Mouse (Mus musculus) MEL (cell line): Measurements from ENCODE around the gene Micu1. TPM values are rescaled to one million over a fixed set of nuclear protein-coding genes. Genes with fewer than 3 reads are reported as not detected.

ENCODE experiments used
- DNase-seq: peaks from one replicate; pipeline ENCODE4 v3.0.0; 2011; ENCODE audit warnings: low read depth, low spot score
- H3K27ac ChIP-seq: 2 replicates; pipeline ENCODE4 v1.5.1; 2012; ENCODE audit warnings: low read depth, mild to moderate bottlenecking, control low read depth, low read length, moderate library complexity; ENCODE audit not compliant: control insufficient read depth
- H3K27me3 ChIP-seq, 2 experiments: fragments of 150-350 bp in 1 of 2; sonication (generic) in 1 of 2; 2 replicates each; pipeline ENCODE4 v1.6.1; 2012; ENCODE audit warnings: low read length in 2 of 2, mild to moderate bottlenecking in 2 of 2, improper control_type of control experiment in 1 of 2, moderate library complexity in 1 of 2; ENCODE audit not compliant: insufficient read depth in 2 of 2, control insufficient read depth in 1 of 2
- H3K36me3 ChIP-seq, 2 experiments: 2 replicates each; pipeline ENCODE4 v1.6.1; 2012 to 2014; ENCODE audit warnings: low read length in 2 of 2, improper control_type of control experiment in 1 of 2, inconsistent platforms in 1 of 2, mild to moderate bottlenecking in 1 of 2; ENCODE audit not compliant: insufficient read depth in 2 of 2, control insufficient read depth in 1 of 2
- H3K4me1 ChIP-seq, 2 experiments: fragments of 150-350 bp in 1 of 2; sonication (generic) in 1 of 2; 2 replicates each; pipeline ENCODE4 v1.6.1; 2012; ENCODE audit warnings: low read length in 2 of 2, improper control_type of control experiment in 1 of 2, mild to moderate bottlenecking in 1 of 2; ENCODE audit not compliant: insufficient read depth in 2 of 2, control insufficient read depth in 1 of 2
- H3K4me3 ChIP-seq, 2 experiments: fragments of 150-350 bp in 1 of 2; sonication (generic) in 1 of 2; 2 replicates each; pipeline ENCODE4 v1.5.1; 2012; ENCODE audit warnings: low read depth in 2 of 2, low read length in 2 of 2, mild to moderate bottlenecking in 2 of 2, moderate library complexity in 2 of 2, control low read depth in 1 of 2, improper control_type of control experiment in 1 of 2; ENCODE audit not compliant: control insufficient read depth in 1 of 2, insufficient read depth in 1 of 2
- H3K79me2 ChIP-seq: 2 replicates; pipeline ENCODE4 v1.6.1; 2012; ENCODE audit warnings: mild to moderate bottlenecking, low read length, moderate library complexity; ENCODE audit not compliant: control insufficient read depth, poor library complexity, insufficient read depth
- H3K9ac ChIP-seq: 2 replicates; pipeline ENCODE4 v1.6.1; 2012; ENCODE audit warnings: low read depth, mild to moderate bottlenecking, control low read depth, low read length, moderate library complexity; ENCODE audit not compliant: control insufficient read depth, poor library complexity, severe bottlenecking
- H3K9me3 ChIP-seq: fragments of 150-350 bp; sonication (generic); replicated peaks from 2 replicates; pipeline ENCODE4 v1.6.1; 2012; ENCODE audit warnings: mild to moderate bottlenecking, low read length, improper control_type of control experiment, moderate library complexity; ENCODE audit not compliant: insufficient read depth
- CHD1 ChIP-seq: IDR thresholded peaks from 2 replicates; pipeline ENCODE4 v1.6.1; 2012; ENCODE audit warnings: low read depth, mild to moderate bottlenecking, inconsistent platforms, low read length, improper control_type of control experiment
- CTCF ChIP-seq, 3 experiments: IDR thresholded peaks in 2 of 3; conservative IDR thresholded peaks in 1 of 3; 2 replicates each; pipeline ENCODE4 v1.5.1; 2011 to 2012; ENCODE audit warnings: low read length in 3 of 3, low read depth in 2 of 3, mild to moderate bottlenecking in 2 of 3, improper control_type of control experiment in 1 of 3, inconsistent platforms in 1 of 3, mixed read lengths in 1 of 3, moderate library complexity in 1 of 3; ENCODE audit not compliant: control insufficient read depth in 1 of 3, insufficient read depth in 1 of 3, poor library complexity in 1 of 3, severe bottlenecking in 1 of 3
- ELF1 ChIP-seq: IDR thresholded peaks from 2 replicates; pipeline ENCODE4 v1.6.1; 2014; ENCODE audit warnings: low read depth, mild to moderate bottlenecking, inconsistent platforms, low read length, improper control_type of control experiment, moderate library complexity
- EP300 ChIP-seq, 2 experiments: IDR thresholded peaks; 2 replicates each; pipeline ENCODE4 v1.6.1; 2011; ENCODE audit warnings: improper control_type of control experiment in 2 of 2, low read length in 2 of 2, low read depth in 1 of 2, mild to moderate bottlenecking in 1 of 2
- ETS1 ChIP-seq: IDR thresholded peaks from 2 replicates; pipeline ENCODE4 v1.6.1; 2012; ENCODE audit warnings: low read depth, mild to moderate bottlenecking, inconsistent platforms, low read length, improper control_type of control experiment, moderate library complexity
- GATA1 ChIP-seq: IDR thresholded peaks from 2 replicates; pipeline ENCODE4 v1.6.1; 2011; ENCODE audit warnings: low read depth, low read length, improper control_type of control experiment
- HCFC1 ChIP-seq: IDR thresholded peaks from 2 replicates; pipeline ENCODE4 v1.6.1; 2012; ENCODE audit warnings: low read depth, mild to moderate bottlenecking, inconsistent platforms, low read length, improper control_type of control experiment, moderate library complexity
- KAT2A ChIP-seq: conservative IDR thresholded peaks from 2 replicates; pipeline ENCODE4 v1.6.1; 2012; ENCODE audit warnings: low read depth, low read length, improper control_type of control experiment, inconsistent platforms
- MAFK ChIP-seq: IDR thresholded peaks from 2 replicates; pipeline ENCODE4 v1.6.1; 2011; ENCODE audit warnings: low read depth, mild to moderate bottlenecking, low read length, improper control_type of control experiment, borderline replicate concordance
- MAX ChIP-seq: IDR thresholded peaks from 2 replicates; pipeline ENCODE4 v1.6.1; 2011; ENCODE audit warnings: low read length, improper control_type of control experiment
- MAZ ChIP-seq: IDR thresholded peaks from 2 replicates; pipeline ENCODE4 v1.6.1; 2012; ENCODE audit warnings: low read depth, mild to moderate bottlenecking, inconsistent platforms, low read length, improper control_type of control experiment
- MYB ChIP-seq: IDR thresholded peaks from 2 replicates; pipeline ENCODE4 v1.6.1; 2011; ENCODE audit warnings: mild to moderate bottlenecking, low read depth, low read length, improper control_type of control experiment
- MYC ChIP-seq: IDR thresholded peaks from 2 replicates; pipeline ENCODE4 v1.6.1; 2011; ENCODE audit warnings: low read depth, mild to moderate bottlenecking, low read length, improper control_type of control experiment, moderate library complexity
- NRF1 ChIP-seq: IDR thresholded peaks from 2 replicates; pipeline ENCODE4 v1.6.1; 2014; ENCODE audit warnings: low read depth, mild to moderate bottlenecking, inconsistent platforms, low read length, improper control_type of control experiment, moderate library complexity; ENCODE audit not compliant: poor library complexity, insufficient read depth, severe bottlenecking
- POLR2AphosphoS5 ChIP-seq: IDR thresholded peaks from 2 replicates; pipeline ENCODE4 v1.6.1; 2012; ENCODE audit warnings: low read depth, borderline replicate concordance, mild to moderate bottlenecking, inconsistent platforms, low read length, moderate library complexity, mixed read lengths
- RCOR1 ChIP-seq: IDR thresholded peaks from 2 replicates; pipeline ENCODE4 v1.6.1; 2012; ENCODE audit warnings: low read depth, mild to moderate bottlenecking, inconsistent platforms, low read length, improper control_type of control experiment
- SIN3A ChIP-seq: IDR thresholded peaks from 2 replicates; pipeline ENCODE4 v1.6.1; 2012; ENCODE audit warnings: low read length, improper control_type of control experiment, inconsistent platforms
- TAL1 ChIP-seq: IDR thresholded peaks from 2 replicates; pipeline ENCODE4 v1.6.1; 2012; ENCODE audit warnings: mild to moderate bottlenecking, inconsistent platforms, low read length, moderate library complexity, mixed read lengths
- TCF12 ChIP-seq: IDR thresholded peaks from 2 replicates; pipeline ENCODE4 v1.6.1; 2014; ENCODE audit warnings: low read depth, mild to moderate bottlenecking, inconsistent platforms, low read length, improper control_type of control experiment, moderate library complexity
- USF1 ChIP-seq: IDR thresholded peaks from 2 replicates; pipeline ENCODE4 v1.6.1; 2014; ENCODE audit warnings: low read depth, mild to moderate bottlenecking, inconsistent platforms, low read length, improper control_type of control experiment, moderate library complexity
- ZKSCAN1 ChIP-seq: IDR thresholded peaks from 2 replicates; pipeline ENCODE4 v1.6.1; 2012; ENCODE audit warnings: low read depth, mild to moderate bottlenecking, inconsistent platforms, low read length, improper control_type of control experiment, moderate library complexity
- ZNF384 ChIP-seq: IDR thresholded peaks from 2 replicates; pipeline ENCODE4 v1.6.1; 2012; ENCODE audit warnings: low read depth, mild to moderate bottlenecking, inconsistent platforms, low read length, improper control_type of control experiment
- polyA plus RNA-seq, 2 experiments: library from polyadenylated mRNA; stranded (reverse) in 1 of 2; unstranded in 1 of 2; fragments of >175 nt in 1 of 2; fragments of >200 nt in 1 of 2; gene quantifications; 2 replicates each; pipeline versions ENCODE4 v1.2.1 to v1.2.4; 2012; ENCODE audit warnings: low replicate concordance in 2 of 2, low read depth in 1 of 2; ENCODE audit not compliant: insufficient read length in 2 of 2, insufficient read depth in 1 of 2, missing spikeins in 1 of 2
- total RNA-seq: library from RNA; depleted of rRNA; stranded (reverse); fragments of 300-350 nt; gene quantifications from 2 replicates; pipeline ENCODE4 v1.2.3, GENCODE M21; 2012

The Micu1 gene
- total and polyA plus RNA-seq, 3 experiments, result 18.0 to 26.8 TPM; not detected in 1

DNA sequence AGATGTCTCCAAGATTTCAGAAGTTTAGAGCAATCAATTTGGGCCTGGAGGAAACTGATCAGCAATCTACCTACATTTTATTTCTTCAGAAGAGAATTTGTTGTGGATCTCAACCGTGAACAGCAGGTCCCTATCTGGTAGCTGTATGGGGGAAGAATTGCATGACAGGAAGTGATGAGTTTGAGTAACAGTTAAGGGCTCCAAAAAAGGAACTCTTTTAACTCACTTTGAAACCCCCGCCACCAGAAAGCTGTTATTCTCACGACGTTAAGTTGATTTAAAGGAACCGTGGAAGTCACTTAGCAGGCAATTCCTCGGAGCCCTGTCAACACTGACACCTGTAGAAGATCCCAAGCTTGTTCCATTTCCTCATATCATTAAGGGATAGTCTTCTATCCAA lies 9.8 kb upstream of the Micu1 start:
- Histone ChIP-seq H3K79me2 (no peaks in the 10 kb centered on the region), H3K27me3 (no peaks in the 10 kb centered on the region), H3K9me3 (no peaks in the 10 kb centered on the region), H3K4me3 (peak overlapping the region; percentile 17 to 23; a peak in 2 of 4 replicates), H3K9ac (peak overlapping the region; percentile 42; the same call in 1 of the 2 replicates), H3K27ac (peak overlapping the region; percentile 63), H3K4me1 (peaks cover 8 to 12% of the 10 kb centered on the region in 2 experiments; a peak in 3 of 4 replicates)
- TF ChIP-seq SIN3A (peak; percentile 69), HCFC1 (no peak), KAT2A (no peak), MYB (peak; percentile 63), CTCF (IDR thresholded peaks at IDR 0.05 in 2 of 3, conservative IDR thresholded peaks at IDR 0.05 in 1 of 3; ENCODE audit: control insufficient read depth in 1 of 3, insufficient read depth in 1 of 3, low read depth in 2 of 3, low read length in 3 of 3, poor library complexity in 1 of 3, severe bottlenecking in 1 of 3) (no peak), ETS1 (peak; percentile 55; the same call in 1 of the 2 replicates), GATA1 (no peak), MAZ (0 out of 2 replicates have a peak, but pooled peaks have one; percentile 28), ZKSCAN1 (no peak), EP300 (IDR thresholded peaks at IDR 0.05; ENCODE audit: low read depth in 1 of 2, low read length in 2 of 2) (peak; percentile 67 to 68; a peak in 3 of 4 replicates), MAFK (no peak), TCF12 (no peak), MYC (0 out of 2 replicates have a peak, but pooled peaks have one; percentile 39), POLR2AphosphoS5 (no peak), RCOR1 (0 out of 2 replicates have a peak, but pooled peaks have one; percentile 25), TAL1 (no peak), MAX (peak; percentile 71), CHD1 (no peak)
- TF ChIP-seq, all 39 proteins: peak for 8
- peak; percentile 78 for DNase-seq
- H3K36me3 ChIP-seq, result peaks cover 0 to 11% of the 10 kb centered on the region in 2 experiments; a peak in 2 of 4 replicates

DNA sequence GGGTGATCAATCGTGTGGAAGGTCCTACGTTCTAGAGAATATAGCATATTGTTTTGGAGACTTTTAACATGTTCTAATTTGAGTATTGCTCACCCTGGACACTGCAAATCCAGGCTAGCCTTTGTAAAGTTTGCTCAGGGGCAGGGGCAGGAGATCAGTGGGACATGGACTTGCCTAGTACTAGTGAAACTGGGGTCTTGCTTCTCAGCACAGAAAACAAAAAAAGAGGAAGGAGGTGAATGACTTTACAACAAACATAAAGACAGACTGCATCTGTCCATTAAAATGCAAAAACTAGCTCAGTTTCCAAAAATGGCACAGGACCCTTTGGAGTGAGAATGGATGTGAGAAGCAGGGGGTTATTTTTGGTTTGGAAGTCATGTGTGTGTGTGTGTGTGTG lies 8.2 kb upstream of the Micu1 start:
- Histone ChIP-seq H3K36me3 (peaks cover 0 to 11% of the 10 kb centered on the region in 2 experiments; a peak in 2 of 4 replicates), H3K9ac (no peak overlapping the region), H3K9me3 (no peaks in the 10 kb centered on the region), H3K79me2 (no peaks in the 10 kb centered on the region), H3K4me1 (peaks cover 8 to 12% of the 10 kb centered on the region in 2 experiments; a peak in 3 of 4 replicates), H3K27me3 (no peaks in the 10 kb centered on the region), H3K4me3 (no peak overlapping the region), H3K27ac (no peak overlapping the region)
- TF ChIP-seq USF1, result no peak
- TF ChIP-seq ELF1, result no peak
- no peak for TF ChIP-seq ZNF384
- TF ChIP-seq NRF1, result no peak
- DNase-seq, result peak; percentile 36
